Mouse (Mus musculus) heart, embryonic 16.5 days (tissue): Measurements from ENCODE around the gene Vstm2b. TPM values are rescaled to one million over a fixed set of nuclear protein-coding genes. Genes with fewer than 3 reads are reported as not detected.

ENCODE experiments used
- ATAC-seq: fragments of 200-750 bp; cut with Nextera tagmentation; replicated peaks from 2 replicates; pipeline ENCODE4 v1.8.0; 2017; ENCODE audit warnings: moderate number of reproducible peaks; ENCODE audit not compliant: insufficient read depth, low FRiP score; ENCODE audit errors: extremely low read depth
- H3K27ac ChIP-seq: fragments of 300-500 bp; sonication (generic); 2 replicates; pipeline ENCODE4 v1.5.1; 2014; ENCODE audit warnings: mild to moderate bottlenecking, low read length, control low read depth, moderate library complexity
- H3K27me3 ChIP-seq: fragments of 300-500 bp; sonication (generic); 2 replicates; pipeline ENCODE4 v1.6.1; 2014; ENCODE audit warnings: low read length, mixed read lengths; ENCODE audit not compliant: control insufficient read depth, insufficient read depth
- H3K36me3 ChIP-seq: fragments of 300-500 bp; sonication (generic); 2 replicates; pipeline ENCODE4 v1.6.1; 2014; ENCODE audit not compliant: control insufficient read depth, insufficient read depth
- H3K4me1 ChIP-seq: fragments of 300-500 bp; sonication (generic); 2 replicates; pipeline ENCODE4 v1.6.1; 2014; ENCODE audit warnings: low read length, mixed read lengths; ENCODE audit not compliant: control insufficient read depth, insufficient read depth
- H3K4me2 ChIP-seq: fragments of 300-500 bp; sonication (generic); 2 replicates; pipeline ENCODE4 v1.6.1; 2014; ENCODE audit warnings: low read depth, mild to moderate bottlenecking, control low read depth, low read length
- H3K4me3 ChIP-seq: fragments of 300-500 bp; sonication (generic); 2 replicates; pipeline ENCODE4 v1.5.1; 2014; ENCODE audit warnings: mild to moderate bottlenecking, control low read depth, low read length
- H3K9ac ChIP-seq: fragments of 300-500 bp; sonication (generic); 2 replicates; pipeline ENCODE4 v1.6.1; 2014; ENCODE audit warnings: low read length, control low read depth
- H3K9me3 ChIP-seq: fragments of 300-500 bp; sonication (generic); replicated peaks from 2 replicates; pipeline ENCODE4 v1.6.1; 2016; ENCODE audit warnings: low read length; ENCODE audit not compliant: control insufficient read depth
- WGBS: fragments of 180-500 bp; shearing (Covaris S2); extraction: QIAGEN DNeasy Blood & Tissue Kit; methylation state at CpG from one replicate; pipeline ENCODE4 v1.1.7; 2014; 5-methylcytosine and 5-hydroxymethylcytosine counted together
- polyA plus RNA-seq: library from polyadenylated mRNA; unstranded; fragments of >200 nt; fragmentation: Nextera tagmentation; extraction: Ambion mirVana; gene quantifications from 2 replicates; pipeline ENCODE4 v1.2.1, GENCODE M21; 2015

Gene Vstm2b
- polyA plus RNA-seq, 1 experiment from 2014 or later, result 0.25 TPM

DNA sequence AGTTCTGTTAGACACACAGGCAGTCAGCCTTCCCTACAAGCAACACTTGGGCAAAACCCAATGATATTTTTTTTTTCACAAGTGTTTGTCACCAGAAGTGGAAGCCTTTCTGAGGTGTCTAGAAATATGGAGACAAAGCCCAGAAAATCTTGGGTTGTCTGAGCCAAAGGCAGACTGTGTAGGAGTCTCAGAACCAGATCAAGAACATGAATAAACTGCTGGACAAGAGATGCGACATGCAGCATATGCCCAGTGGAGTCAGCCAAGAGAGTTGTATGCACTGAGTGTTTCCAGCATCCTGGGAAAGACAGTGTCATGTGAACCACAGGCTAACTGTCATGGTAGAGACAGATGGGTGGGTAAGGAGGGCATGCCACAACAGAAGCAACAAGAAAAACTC, 41.2 kb downstream of the Vstm2b start:
- no peaks in the 10 kb centered on the region for H3K9me3 ChIP-seq

DNA sequence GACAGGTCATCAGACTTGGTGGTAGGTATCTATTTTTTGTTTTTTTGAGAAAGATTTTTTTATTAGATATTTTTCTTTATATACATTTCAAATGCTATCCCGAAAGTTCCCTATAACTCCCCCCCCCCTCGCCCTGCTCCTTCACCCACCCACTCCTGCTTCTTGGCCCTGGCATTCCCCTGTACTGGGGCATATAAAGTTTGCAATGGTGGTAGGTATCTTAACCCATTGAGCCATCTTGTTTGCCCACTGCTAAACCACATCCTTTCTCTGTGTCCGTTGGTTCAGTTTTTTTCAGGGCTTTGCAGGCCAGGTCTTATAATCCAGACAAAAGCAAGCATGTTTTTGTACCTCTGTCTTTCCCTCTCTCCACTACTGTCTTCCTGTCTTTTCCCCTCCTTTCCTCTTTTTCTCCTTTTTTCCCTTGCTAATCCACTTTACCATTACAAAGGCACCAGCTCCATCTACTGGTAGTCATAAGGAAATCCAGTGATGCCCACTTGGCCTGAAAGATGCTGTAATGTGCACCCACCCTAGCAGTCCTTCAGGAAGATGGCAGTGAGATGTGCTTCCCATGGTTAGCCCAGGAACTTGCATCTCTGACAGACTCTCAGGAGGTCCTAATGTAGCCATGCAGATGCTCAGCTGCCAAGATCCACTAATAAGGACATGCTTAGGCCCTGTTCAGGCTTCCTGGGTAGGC, 44.3 kb downstream of the Vstm2b start:
- no peak for ATAC-seq
- no peak overlapping the region for H3K4me2 ChIP-seq
- H3K9ac ChIP-seq, result no peak overlapping the region
- 46% methylated on average over 3 of the region's 3 CpGs for WGBS
- no peak overlapping the region for H3K27ac ChIP-seq
- H3K4me1 ChIP-seq, result no peaks in the 10 kb centered on the region
- no peaks in the 10 kb centered on the region for H3K9me3 ChIP-seq
- H3K4me3 ChIP-seq, result no peak overlapping the region
- no peaks in the 10 kb centered on the region for H3K27me3 ChIP-seq
- H3K36me3 ChIP-seq, result no peaks in the 10 kb centered on the region

More for the DNA sequence above, 41.2 kb downstream of the Vstm2b start:
- Histone ChIP-seq H3K4me2 (no peak overlapping the region), H3K27ac (no peak overlapping the region), H3K4me1 (no peaks in the 10 kb centered on the region), H3K36me3 (no peaks in the 10 kb centered on the region), H3K9ac (no peak overlapping the region), H3K27me3 (no peaks in the 10 kb centered on the region), H3K4me3 (no peak overlapping the region)
- no peak for ATAC-seq
- 63% methylated on average over 1 of the region's 1 CpGs for WGBS

Other genes starting within 250 kb of the Vstm2b start
- not detected in 2 replicates for gene 4930433I11Rik, start 89.2 kb downstream of the Vstm2b start, polyA plus RNA-seq
- not detected in 2 replicates for gene Gm4884, start 134.4 kb downstream of the Vstm2b start, polyA plus RNA-seq